Mouse (Mus musculus) layer of hippocampus, adult 18-20 months (tissue): Measurements from ENCODE around the gene Tmem120b. TPM values are rescaled to one million over a fixed set of nuclear protein-coding genes. Genes with fewer than 3 reads are reported as not detected.

Experiments used
- DNase-seq, 2 experiments: peaks; one replicate each; pipeline ENCODE4 v3.0.0; 2022; ENCODE audit warnings: low spot score in 2 of 2
- total RNA-seq, 2 experiments: library from RNA; stranded (reverse); gene quantifications; 2 replicates each; pipeline ENCODE4 v1.2.3; 2021

Gene Tmem120b
- total RNA-seq, 2 experiments from 2014 or later: 16.4 to 17.6 TPM

GRCm38 (mm10) chr5:123139722-123140627 is 71.8 kb downstream of the Tmem120b start:
- no peak for DNase-seq

- peak; percentile 91 to 98 for DNase-seq
Observed at GRCm38 (mm10) chr5:123140694-123141554, 72.7 kb downstream of the Tmem120b start.

DNA sequence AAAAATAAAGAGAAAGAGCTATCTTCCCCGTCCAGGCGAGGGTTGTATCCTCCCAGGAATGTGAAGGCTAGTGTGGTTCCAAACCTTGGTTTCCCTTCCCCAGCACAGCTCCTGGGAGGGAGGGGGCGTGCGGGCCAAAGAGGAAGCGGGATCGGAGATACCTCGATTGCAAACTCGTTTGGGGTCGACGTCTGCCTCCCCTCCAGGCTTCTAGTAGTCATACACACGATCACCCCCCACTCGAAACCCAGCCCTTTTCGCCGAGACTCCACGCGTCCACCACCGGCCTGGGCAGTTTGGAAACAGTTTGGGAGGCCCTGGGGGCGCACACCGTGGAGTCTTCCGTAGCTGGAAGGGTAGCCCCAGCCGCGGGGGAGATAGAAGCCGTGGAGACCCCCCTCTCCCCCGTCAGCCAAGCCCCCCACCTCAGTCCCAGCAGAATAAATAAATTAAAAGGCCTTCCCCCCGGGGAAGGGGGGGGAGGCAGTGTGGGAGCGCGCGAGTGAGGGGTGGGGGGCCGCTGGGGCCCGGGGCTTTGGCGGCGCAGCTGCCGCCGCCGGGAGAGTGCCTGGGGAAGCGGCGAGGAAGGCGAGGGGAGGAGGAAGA is 73.4 kb downstream of the Tmem120b start:
- DNase-seq: no peak

GRCm38 (mm10) chr5:123142161-123143157 is 74.2 kb downstream of the Tmem120b start, which contains the start of gene Setd1b:
Gene Setd1b (plus strand): TSS chr5:123142193.
- DNase-seq: peak in 1 of 2 experiments; percentile 59

DNA sequence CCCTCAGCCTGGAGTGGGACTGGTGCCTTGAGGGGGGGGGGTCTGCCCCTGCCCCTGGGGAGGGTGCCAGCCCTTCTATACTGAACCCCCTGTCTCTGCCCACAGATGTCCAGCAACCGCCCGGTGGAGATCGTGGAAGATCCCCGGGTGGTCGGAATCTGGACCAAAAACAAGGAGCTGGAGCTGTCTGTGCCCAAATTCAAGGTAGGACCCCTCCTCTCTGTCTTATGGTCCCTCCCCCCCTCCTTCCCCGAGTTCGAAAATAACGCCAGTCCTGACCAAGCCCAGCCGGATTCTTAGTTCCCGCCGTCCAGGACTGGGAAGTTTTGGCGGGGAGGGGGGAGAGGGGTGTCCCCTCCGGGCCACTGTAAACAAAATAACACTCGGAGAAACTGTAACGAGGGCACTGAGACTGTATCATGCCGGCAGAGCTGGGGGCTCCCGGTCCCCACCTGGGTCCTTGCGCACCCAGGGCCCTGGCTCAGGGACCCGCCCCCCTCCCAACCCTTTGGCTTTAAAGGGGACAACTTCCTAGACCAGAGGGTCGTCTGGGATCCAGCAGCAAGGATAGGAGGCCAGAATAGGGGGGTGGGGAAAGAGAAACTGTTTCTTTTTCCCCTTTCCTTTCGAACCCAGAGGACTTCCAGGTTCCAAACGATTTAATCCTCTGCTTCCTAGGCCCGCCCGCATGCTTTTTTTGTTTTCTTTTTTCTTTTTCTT is 75.2 kb downstream of the Tmem120b start:
- no peak for DNase-seq

DNA sequence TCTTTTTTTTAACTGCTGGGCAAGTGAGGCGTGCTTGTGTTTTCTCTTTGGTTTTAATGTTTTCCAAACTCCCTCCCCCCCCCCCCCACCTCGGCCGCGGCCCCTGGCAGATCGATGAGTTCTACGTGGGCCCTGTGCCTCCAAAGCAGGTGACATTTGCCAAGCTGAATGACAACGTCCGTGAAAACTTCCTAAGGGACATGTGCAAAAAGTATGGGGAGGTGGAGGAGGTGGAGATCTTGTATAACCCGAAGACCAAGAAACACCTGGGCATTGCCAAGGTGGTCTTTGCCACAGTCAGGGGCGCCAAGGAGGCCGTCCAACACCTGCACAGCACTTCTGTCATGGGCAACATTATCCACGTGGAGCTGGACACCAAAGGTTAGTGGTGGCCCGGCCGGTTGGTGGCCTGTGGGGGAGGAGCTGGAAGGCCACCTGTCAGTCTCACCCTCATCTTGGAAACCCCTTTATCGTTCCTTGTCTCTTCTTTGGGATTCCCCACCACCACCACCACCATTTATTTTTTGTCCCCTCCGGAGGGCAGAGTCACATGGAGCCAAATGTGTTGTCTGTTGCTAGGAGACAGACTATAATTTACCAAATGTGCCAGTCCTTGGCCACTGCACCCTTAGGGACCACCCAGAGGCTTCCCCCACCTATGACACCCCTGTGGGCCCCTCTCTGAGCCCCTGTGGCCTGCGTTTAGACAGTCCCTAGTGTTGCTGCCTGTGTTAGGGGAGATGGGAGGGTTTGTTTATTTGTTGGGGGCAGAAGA is 75.9 kb downstream of the Tmem120b start:
- no peak for DNase-seq

DNA sequence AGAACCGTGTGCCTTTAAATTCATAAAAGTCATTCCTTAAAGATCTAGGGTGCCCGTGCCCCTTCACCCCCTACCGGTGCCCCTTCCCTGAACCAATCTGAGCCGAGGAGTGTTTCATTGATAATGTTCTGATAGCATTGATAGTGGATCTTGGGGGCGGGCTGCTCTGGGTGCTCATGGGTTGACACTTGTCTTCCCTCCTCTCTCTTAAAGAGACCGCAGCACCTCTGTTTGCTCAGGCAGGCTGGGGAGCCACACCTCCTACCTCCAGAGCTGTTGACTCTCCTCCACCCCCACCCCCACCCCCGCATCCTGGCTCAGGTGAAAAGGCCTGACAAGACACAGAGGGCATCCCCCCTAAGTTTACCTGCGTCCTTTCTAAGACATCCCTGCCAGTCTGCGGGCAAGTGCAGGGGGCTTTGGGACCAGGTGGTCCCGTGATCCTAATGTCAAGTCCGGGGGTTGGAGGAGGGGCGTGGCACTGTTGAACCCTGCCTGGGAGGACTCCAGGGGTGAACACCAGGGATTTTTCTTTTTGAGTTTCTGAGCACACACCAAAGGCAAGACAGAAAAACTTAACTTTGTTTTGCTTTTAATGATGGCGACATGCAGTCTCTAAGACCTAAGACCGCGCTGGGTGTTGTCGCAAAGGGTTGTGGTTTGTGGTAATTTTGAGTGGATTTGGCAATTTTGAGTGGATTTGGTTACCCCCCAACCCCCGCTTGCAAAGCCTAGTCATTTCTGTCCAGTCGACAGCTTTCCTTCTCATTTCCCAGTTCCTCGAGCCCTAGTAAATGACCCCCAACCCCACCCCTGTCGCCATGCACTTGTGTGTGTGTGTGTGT is 76.8 kb downstream of the Tmem120b start:
- DNase-seq: no peak

GRCm38 (mm10) chr5:123146357-123146756 is 78.1 kb downstream of the Tmem120b start:
- no peak for DNase-seq

DNA sequence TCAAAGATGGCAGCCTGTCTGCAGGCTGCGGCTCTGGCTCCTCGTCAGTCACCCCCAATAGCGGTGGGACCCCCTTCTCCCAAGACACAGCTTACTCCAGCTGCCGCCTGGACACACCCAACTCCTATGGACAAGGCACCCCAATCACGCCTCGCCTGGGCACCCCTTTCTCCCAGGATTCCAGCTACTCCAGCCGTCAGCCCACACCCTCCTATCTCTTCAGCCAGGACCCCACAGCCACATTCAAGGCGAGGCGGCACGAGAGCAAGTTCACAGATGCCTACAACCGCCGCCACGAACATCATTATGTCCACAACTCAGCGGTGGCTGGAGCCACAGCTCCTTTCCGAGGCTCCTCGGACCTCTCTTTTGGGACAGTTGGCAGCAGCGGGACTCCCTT is 79.4 kb downstream of the Tmem120b start:
- DNase-seq: no peak

GRCm38 (mm10) chr5:123148073-123148722 is 80.0 kb downstream of the Tmem120b start:
- no peak for DNase-seq

- DNase-seq: peak; percentile 80 to 96
Observed at GRCm38 (mm10) chr5:123149451-123150400, 81.5 kb downstream of the Tmem120b start.

DNA sequence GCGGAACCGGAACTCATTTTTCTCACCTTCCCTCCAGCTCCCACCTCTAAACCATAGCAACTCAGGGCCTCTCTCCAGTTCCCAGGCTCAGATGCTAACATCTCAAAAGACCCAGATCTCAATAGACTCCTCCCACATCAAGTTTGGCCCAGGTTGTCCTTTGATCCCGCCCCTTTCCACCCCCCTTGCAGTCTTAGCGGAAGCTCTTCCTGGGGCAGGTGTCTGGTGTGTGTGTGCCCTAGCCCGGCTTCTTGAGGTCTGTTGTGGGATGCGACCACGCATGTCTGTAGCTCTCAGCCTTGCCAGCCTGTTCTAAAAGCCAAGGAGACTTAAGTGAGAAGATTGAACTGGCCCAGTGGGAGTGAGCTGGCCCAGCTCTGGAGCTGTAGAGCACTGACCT is 82.4 kb downstream of the Tmem120b start:
- DNase-seq: no peak

DNA sequence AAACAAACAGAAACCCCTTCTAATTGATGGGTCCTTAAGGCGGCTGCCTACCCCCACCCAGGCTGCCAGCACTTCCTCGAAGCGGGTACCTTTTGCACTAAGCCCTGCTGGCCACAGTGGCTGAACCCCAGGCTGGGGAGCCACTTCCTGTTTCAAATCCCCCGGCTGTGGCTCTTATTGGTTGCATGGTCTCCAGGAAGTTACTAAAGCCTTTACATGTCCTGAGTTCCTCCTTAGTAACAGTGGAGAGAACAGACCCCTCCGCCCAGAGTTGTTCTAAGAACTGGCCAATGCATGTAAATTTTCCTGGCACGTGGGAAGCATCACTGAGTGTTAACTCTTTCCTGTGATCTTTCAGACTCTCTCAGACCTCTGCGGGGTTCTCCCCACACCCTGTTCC is 82.9 kb downstream of the Tmem120b start:
- no peak for DNase-seq

GRCm38 (mm10) chr5:123151707-123152362 is 83.6 kb downstream of the Tmem120b start:
- no peak for DNase-seq

DNA sequence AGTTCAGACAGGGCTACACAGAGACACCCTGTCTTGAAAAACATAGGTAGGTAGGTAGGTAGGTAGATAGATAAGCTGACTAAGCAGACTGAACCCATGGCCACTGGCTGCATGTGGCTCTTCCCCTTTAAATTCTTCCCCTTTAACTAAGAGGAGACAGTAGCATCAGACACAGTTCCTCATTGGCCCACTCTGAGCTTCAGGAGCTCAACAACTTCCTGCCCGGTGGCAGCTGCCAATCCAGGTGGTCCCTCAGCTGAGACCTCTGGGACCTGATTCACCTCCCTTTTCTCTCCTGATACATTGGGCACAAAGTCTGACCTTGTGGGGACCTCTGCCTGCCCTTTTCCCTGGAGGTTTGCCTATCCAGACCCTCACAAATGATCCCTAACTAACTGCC is 84.7 kb downstream of the Tmem120b start:
- no peak for DNase-seq

GRCm38 (mm10) chr5:123155425-123155824 is 87.2 kb downstream of the Tmem120b start:
- peak in 1 of 2 experiments; percentile 85 for DNase-seq
